In genomic region chr19:16242708-16243107, GRCm38 (mm10) we compare ENCODE assay signal across 18 mouse cellular contexts.
DNase-seq lines count a peak whose midpoint lies in the region; ATAC-seq and TF ChIP-seq lines count a peak whose summit lies in the region.
"Had no signal": no experiment of that assay in that cellular context is flagged by ENCODE, and none has a peak within 500 bp of the region (broad histone marks: within the 10 kb centered on the region; RNA-seq: fewer than 3 reads in every experiment).

No protein-coding gene starts in this region.

- no peak for TF ChIP-seq CTCF in left cerebral cortex, adult 2 months (IDR thresholded peaks at IDR 0.05)

- H3K36me3 ChIP-seq in hindbrain, embryonic 14.5 days (replicated peaks; ENCODE audit: control insufficient read depth, insufficient read depth): no peaks in the 10 kb centered on the region
- no peaks in the 10 kb centered on the region for H3K36me3 ChIP-seq in hindbrain, embryonic 12.5 days
- H3K36me3 ChIP-seq: forebrain, embryonic 15.5 days; intestine, embryonic 15.5 days had no signal

- no peak overlapping the region for H3K9ac ChIP-seq in hindbrain, embryonic 14.5 days
- H3K9ac ChIP-seq in hindbrain, embryonic 12.5 days: no peak overlapping the region
- H3K9ac ChIP-seq: forebrain, embryonic 15.5 days; intestine, embryonic 15.5 days had no signal

- H3K9me3 ChIP-seq in hindbrain, embryonic 14.5 days (ENCODE audit: control insufficient read depth, low read length): no peaks in the 10 kb centered on the region
- H3K9me3 ChIP-seq in hindbrain, embryonic 12.5 days (replicated peaks): no peaks in the 10 kb centered on the region
- H3K9me3 ChIP-seq: forebrain, embryonic 15.5 days; intestine, embryonic 15.5 days had no signal

- 72% methylated on average over 3 of the region's 3 CpGs for whole genome bisulfite sequencing in hindbrain, embryonic 14.5 days
- WGBS in hindbrain, embryonic 12.5 days: 77% methylated on average over 3 of the region's 3 CpGs

- H3K4me2 ChIP-seq in hindbrain, embryonic 14.5 days (replicated peaks): no peak overlapping the region
- H3K4me2 ChIP-seq in hindbrain, embryonic 12.5 days (replicated peaks): no peak overlapping the region
- H3K4me2 ChIP-seq: forebrain, embryonic 15.5 days; intestine, embryonic 15.5 days had no signal

- intact Hi-C loops in left cerebral cortex, adult 2 months (cut with DNase I): no loop called here
- intact Hi-C loops in left cerebral cortex, postnatal 36 days (cut with DNase I): no loop called here

- H3K27ac ChIP-seq in hindbrain, embryonic 14.5 days: no peak overlapping the region
- H3K27ac ChIP-seq in hindbrain, embryonic 12.5 days: no peak overlapping the region
- H3K27ac ChIP-seq in left cerebral cortex, adult 2 months: peak overlapping the region; percentile 22; the same call in 1 of the 2 replicates
- H3K27ac ChIP-seq: forebrain, embryonic 15.5 days; intestine, embryonic 15.5 days had no signal

- ATAC-seq in frontal cortex, adult (ENCODE audit: low TSS enrichment): peak; percentile 53
- 0 out of 2 replicates have a peak, but pooled peaks have one; percentile 38 for ATAC-seq in hindbrain, embryonic 14.5 days (ENCODE audit: low FRiP score)
- no peak for ATAC-seq in hindbrain, embryonic 12.5 days (ENCODE audit: low FRiP score)
- ATAC-seq: activated CD4-positive, CD25-positive, alpha-beta regulatory T cell, adult 4 months; forebrain, embryonic 15.5 days; hindbrain, embryonic 16.5 days; intestine, embryonic 15.5 days; Patski had no signal

- H3K4me3 ChIP-seq in hindbrain, embryonic 14.5 days (replicated peaks; ENCODE audit: low read length): no peak overlapping the region
- no peak overlapping the region for H3K4me3 ChIP-seq in hindbrain, embryonic 12.5 days
- no peak overlapping the region for H3K4me3 ChIP-seq in left cerebral cortex, adult 2 months
- H3K4me3 ChIP-seq: forebrain, embryonic 15.5 days; intestine, embryonic 15.5 days had no signal

- peaks cover 35% of the 10 kb centered on the region for H3K4me1 ChIP-seq in hindbrain, embryonic 14.5 days (replicated peaks; ENCODE audit: control insufficient read depth, insufficient read depth, low read length)
- peaks cover 28% of the 10 kb centered on the region for H3K4me1 ChIP-seq in hindbrain, embryonic 12.5 days

- H3K27me3 ChIP-seq in hindbrain, embryonic 14.5 days (ENCODE audit: control insufficient read depth, insufficient read depth, low read length): no peaks in the 10 kb centered on the region
- no peaks in the 10 kb centered on the region for H3K27me3 ChIP-seq in hindbrain, embryonic 12.5 days
- H3K27me3 ChIP-seq: CH12.LX; forebrain, embryonic 15.5 days; intestine, embryonic 15.5 days; Patski had no signal

- DNase-seq in frontal cortex, postnatal 10 days (ENCODE audit: low spot score in 2 of 2): no peak
- no peak for DNase-seq in hindbrain, embryonic 14.5 days (ENCODE audit: low spot score)
- no peak for DNase-seq in left cerebral cortex, adult 2 months (ENCODE audit: extremely low spot score in 1 of 2, low spot score in 2 of 2)
- no peak for DNase-seq in left cerebral cortex, postnatal 36 days (ENCODE audit: low spot score in 2 of 2)
- DNase-seq: adrenal gland, postnatal 14 days; cerebellum, adult 11-12 months; cerebellum, adult 9-10 months; cerebellum, postnatal 25 days; gastrocnemius, postnatal 14 days; heart, postnatal 10 days had no signal
